Mouse (Mus musculus) ovary, adult 18-20 months (tissue): ENCODE data around the gene Ddo.

ENCODE experiments used
- DNase-seq: peaks from one replicate; pipeline ENCODE4 v3.0.0; 2022; ENCODE audit warnings: low spot score, mixed read lengths

Gene Ddo

GRCm38 (mm10) chr10:40665270-40665669, 35.5 kb downstream of the Ddo start:
- DNase-seq, result no peak

- DNase-seq, result no peak
Measured at GRCm38 (mm10) chr10:40666943-40667342, 37.1 kb downstream of the Ddo start.

- DNase-seq, result no peak
Measured at GRCm38 (mm10) chr10:40668640-40669039, 38.8 kb downstream of the Ddo start.

- DNase-seq, result no peak
Measured at GRCm38 (mm10) chr10:40672587-40673296, 42.9 kb downstream of the Ddo start.

GRCm38 (mm10) chr10:40673297-40673665, 43.5 kb downstream of the Ddo start:
- no peak for DNase-seq

- DNase-seq, result no peak
Measured at GRCm38 (mm10) chr10:40674151-40674550, 44.3 kb downstream of the Ddo start.

- no peak for DNase-seq
Measured at GRCm38 (mm10) chr10:40675921-40676320, 46.1 kb downstream of the Ddo start.

GRCm38 (mm10) chr10:40678477-40678876, 48.7 kb downstream of the Ddo start:
- no peak for DNase-seq

- DNase-seq, result no peak
Measured at GRCm38 (mm10) chr10:40682470-40682869, 52.7 kb downstream of the Ddo start.

GRCm38 (mm10) chr10:40683092-40683867, 53.5 kb downstream of the Ddo start, which contains the start of gene Mettl24:
TSS of gene Mettl24 (plus strand) at chr10:40683282.
- peak; percentile 82 for DNase-seq

GRCm38 (mm10) chr10:40683868-40684253, 54.0 kb downstream of the Ddo start:
- DNase-seq, result no peak

GRCm38 (mm10) chr10:40684326-40684725, 54.5 kb downstream of the Ddo start:
- no peak for DNase-seq

GRCm38 (mm10) chr10:40685641-40686040, 55.8 kb downstream of the Ddo start:
- DNase-seq, result no peak

- DNase-seq, result no peak
Measured at GRCm38 (mm10) chr10:40686976-40687375, 57.2 kb downstream of the Ddo start.

- no peak for DNase-seq
Measured at GRCm38 (mm10) chr10:40687407-40687806, 57.6 kb downstream of the Ddo start.

GRCm38 (mm10) chr10:40688266-40688665, 58.5 kb downstream of the Ddo start:
- DNase-seq, result no peak

GRCm38 (mm10) chr10:40688873-40689272, 59.1 kb downstream of the Ddo start:
- DNase-seq, result no peak

- DNase-seq, result no peak
Measured at GRCm38 (mm10) chr10:40698652-40699051, 68.8 kb downstream of the Ddo start.

GRCm38 (mm10) chr10:40711127-40711526, 81.3 kb downstream of the Ddo start:
- no peak for DNase-seq

- DNase-seq, result no peak
Measured at GRCm38 (mm10) chr10:40713018-40713608, 83.3 kb downstream of the Ddo start.

- DNase-seq, result no peak
Measured at GRCm38 (mm10) chr10:40713829-40714228, 84.0 kb downstream of the Ddo start.

- DNase-seq, result no peak
Measured at GRCm38 (mm10) chr10:40715151-40715550, 85.3 kb downstream of the Ddo start.

GRCm38 (mm10) chr10:40716296-40716695, 86.5 kb downstream of the Ddo start:
- no peak for DNase-seq
